Mouse (Mus musculus) large intestine, adult 2 months (tissue): Measurements from ENCODE around the gene Mrpl14. TPM values are rescaled to one million over a fixed set of nuclear protein-coding genes. Genes with fewer than 3 reads are reported as not detected.

Experiments
- DNase-seq: peaks from one replicate; pipeline ENCODE4 v3.0.0-alpha.2; 2012; ENCODE audit warnings: low read depth, low spot score
- WGBS: fragments of 180-500 bp; shearing (Covaris S2); methylation state at CpG from one replicate; pipeline ENCODE4 v1.1.7; 2018; 5-methylcytosine and 5-hydroxymethylcytosine counted together
- polyA plus RNA-seq: library from polyadenylated mRNA; depleted of rRNA; stranded (reverse); fragments of >200 nt; gene quantifications from 2 replicates; pipeline ENCODE4 v1.2.3, GENCODE M21; 2012; rRNA removed

Mrpl14 gene
- polyA plus RNA-seq = 112 and 134 TPM in 2 replicates

GRCm38 (mm10) chr17:45686093-45686619, at the start of gene Mrpl14:
Gene Mrpl14 (plus strand): TSS chr17:45686322.
- 2% methylated on average over 48 of the region's 50 CpGs for WGBS
- no peak for DNase-seq

- DNase-seq = no peak
- 73% methylated on average over 16 of the region's 16 CpGs for WGBS
Measured at GRCm38 (mm10) chr17:45638596-45639295, 47.4 kb upstream of the Mrpl14 start.

- WGBS = 60% methylated on average over 8 of the region's 8 CpGs
- DNase-seq = no peak
Measured at GRCm38 (mm10) chr17:45641981-45642380, 44.1 kb upstream of the Mrpl14 start.

- whole genome bisulfite sequencing = 25% methylated on average over 12 of the region's 12 CpGs
- no peak for DNase-seq
Measured at GRCm38 (mm10) chr17:45642701-45643100, 43.4 kb upstream of the Mrpl14 start.

GRCm38 (mm10) chr17:45644185-45644584, 41.9 kb upstream of the Mrpl14 start:
- DNase-seq = no peak
- 91% methylated on average over 4 of the region's 4 CpGs for WGBS

GRCm38 (mm10) chr17:45653233-45653632, 32.9 kb upstream of the Mrpl14 start:
- WGBS = 57% methylated on average over 7 of the region's 7 CpGs
- DNase-seq = no peak

- no peak for DNase-seq
Measured at GRCm38 (mm10) chr17:45655820-45656219, 30.3 kb upstream of the Mrpl14 start.

GRCm38 (mm10) chr17:45659225-45659624, 26.9 kb upstream of the Mrpl14 start, which contains the start of gene Capn11:
Gene Capn11 (minus strand): TSS chr17:45659325.
- DNase-seq = no peak
- 86% methylated on average over 4 of the region's 4 CpGs for WGBS

More at GRCm38 (mm10) chr17:45655820-45656219, 30.3 kb upstream of the Mrpl14 start:
- 17% methylated on average over 6 of the region's 6 CpGs for WGBS

- WGBS = 37% methylated on average over 27 of the region's 27 CpGs
- DNase-seq = no peak
Measured at GRCm38 (mm10) chr17:45663106-45663919, 22.8 kb upstream of the Mrpl14 start.

GRCm38 (mm10) chr17:45664608-45665007, 21.5 kb upstream of the Mrpl14 start:
- DNase-seq = no peak

GRCm38 (mm10) chr17:45666091-45666490, 20.0 kb upstream of the Mrpl14 start:
- 84% methylated on average over 11 of the region's 11 CpGs for WGBS
- DNase-seq = no peak

More at GRCm38 (mm10) chr17:45664608-45665007, 21.5 kb upstream of the Mrpl14 start:
- 88% methylated on average over 13 of the region's 13 CpGs for WGBS

- WGBS = 86% methylated on average over 10 of the region's 10 CpGs
- no peak for DNase-seq
Measured at GRCm38 (mm10) chr17:45667481-45667880, 18.6 kb upstream of the Mrpl14 start.

- no peak for DNase-seq
- WGBS = 91% methylated on average over 10 of the region's 10 CpGs
Measured at GRCm38 (mm10) chr17:45667986-45668385, 18.1 kb upstream of the Mrpl14 start.

GRCm38 (mm10) chr17:45671821-45672220, 14.3 kb upstream of the Mrpl14 start:
- WGBS = 88% methylated on average over 1 of the region's 1 CpGs
- no peak for DNase-seq

GRCm38 (mm10) chr17:45672598-45672997, 13.5 kb upstream of the Mrpl14 start:
- 75% methylated on average over 2 of the region's 2 CpGs for WGBS
- DNase-seq = no peak

GRCm38 (mm10) chr17:45678106-45678505, 8.0 kb upstream of the Mrpl14 start:
- DNase-seq = no peak
- WGBS = 50% methylated on average over 7 of the region's 7 CpGs

- DNase-seq = no peak
- WGBS = 56% methylated on average over 8 of the region's 8 CpGs
Measured at GRCm38 (mm10) chr17:45680391-45680980, 5.6 kb upstream of the Mrpl14 start.

- 96% methylated on average over 1 of the region's 1 CpGs for WGBS
- no peak for DNase-seq
Measured at GRCm38 (mm10) chr17:45681588-45681987, 4.5 kb upstream of the Mrpl14 start.

- 27% methylated on average over 4 of the region's 4 CpGs for WGBS
- DNase-seq = no peak
Measured at GRCm38 (mm10) chr17:45682843-45683242, 3.3 kb upstream of the Mrpl14 start.

- 37% methylated on average over 14 of the region's 14 CpGs for WGBS
- DNase-seq = no peak
Measured at GRCm38 (mm10) chr17:45684667-45685131, 1.4 kb upstream of the Mrpl14 start.
